Mouse (Mus musculus) heart, embryonic 10.5 days (tissue): ENCODE results near the gene 4921539E11Rik. TPM values are rescaled to one million over a fixed set of nuclear protein-coding genes. Genes with fewer than 3 reads are reported as not detected.
A peak's percentile ranks its signal among the peaks of the same experiment; 100 is the strongest.

ENCODE experiments used
- DNase-seq: peaks from one replicate; pipeline ENCODE4 v3.0.0-alpha.2; 2017; ENCODE audit warnings: low spot score
- H3K27ac ChIP-seq: fragments of 300-500 bp; sonication (generic); 2 replicates; pipeline ENCODE4 v1.5.1; 2016; ENCODE audit warnings: mild to moderate bottlenecking
- H3K27me3 ChIP-seq: fragments of 300-500 bp; sonication (generic); 2 replicates; pipeline ENCODE4 v1.6.1; 2016; ENCODE audit warnings: mild to moderate bottlenecking; ENCODE audit not compliant: poor library complexity, insufficient read depth, severe bottlenecking
- H3K36me3 ChIP-seq: fragments of 300-500 bp; sonication (generic); 2 replicates; pipeline ENCODE4 v1.6.1; 2016; ENCODE audit warnings: mild to moderate bottlenecking, moderate library complexity
- H3K4me1 ChIP-seq: fragments of 300-500 bp; sonication (generic); 2 replicates; pipeline ENCODE4 v1.6.1; 2016; ENCODE audit warnings: mild to moderate bottlenecking
- H3K4me3 ChIP-seq: fragments of 300-500 bp; sonication (generic); 2 replicates; pipeline ENCODE4 v1.5.1; 2016; ENCODE audit warnings: mild to moderate bottlenecking, moderate library complexity
- H3K9me3 ChIP-seq: fragments of 300-500 bp; sonication (generic); 2 replicates; pipeline ENCODE4 v1.6.1; 2016; ENCODE audit warnings: mild to moderate bottlenecking, moderate library complexity
- WGBS: fragments of 180-500 bp; shearing (Covaris S2); methylation state at CpG from one replicate; pipeline ENCODE4 v1.1.7; 2016; 5-methylcytosine and 5-hydroxymethylcytosine counted together
- polyA plus RNA-seq: library from polyadenylated mRNA; unstranded; fragments of >200 nt; fragmentation: Nextera tagmentation; extraction: Ambion mirVana; gene quantifications from 2 replicates; pipeline ENCODE4 v1.2.1, GENCODE M21; 2016

The 4921539E11Rik gene
- polyA plus RNA-seq, 1 experiment from 2014 or later = not detected

- Histone ChIP-seq H3K9me3 (no peaks in the 10 kb centered on the region), H3K4me1 (peaks cover 10% of the 10 kb centered on the region; the same call in 1 of the 2 replicates), H3K27me3 (no peaks in the 10 kb centered on the region), H3K27ac (no peak overlapping the region), H3K4me3 (no peak overlapping the region), H3K36me3 (no peaks in the 10 kb centered on the region)
- DNase-seq = no peak
- WGBS = 85% methylated on average over 6 of the region's 6 CpGs
These were observed 74.6 kb downstream of the 4921539E11Rik start for GRCm38 (mm10) chr4:103216046-103216445.

- Histone ChIP-seq H3K4me1 (peaks cover 8% of the 10 kb centered on the region; the same call in 1 of the 2 replicates), H3K36me3 (0 out of 2 replicates have a peak, but pooled peaks cover 3% of the 10 kb centered on the region), H3K27ac (peak within 1 kb of the TSS; percentile 99), H3K9me3 (no peaks in the 10 kb centered on the region), H3K27me3 (no peaks in the 10 kb centered on the region), H3K4me3 (peak within 1 kb of the TSS; percentile 90)
- peak; percentile 88 for DNase-seq
- WGBS = 4% methylated on average over 69 of the region's 70 CpGs
These were observed 75.5 kb downstream of the 4921539E11Rik start, which contains the start of gene Slc35d1 for GRCm38 (mm10) chr4:103214925-103215820. Gene Slc35d1 (minus strand): TSS chr4:103215164.

- H3K27me3 ChIP-seq = no peaks in the 10 kb centered on the region
- H3K4me3 ChIP-seq = peak overlapping the region; percentile 90
- DNase-seq = peak; percentile 85
- WGBS = 2% methylated on average over 48 of the region's 48 CpGs
- H3K27ac ChIP-seq = peak overlapping the region; percentile 99
- H3K36me3 ChIP-seq = peaks cover 8% of the 10 kb centered on the region; the same call in 1 of the 2 replicates
- H3K4me1 ChIP-seq = peaks cover 8% of the 10 kb centered on the region; the same call in 1 of the 2 replicates
- no peaks in the 10 kb centered on the region for H3K9me3 ChIP-seq
These were observed 76.2 kb downstream of the 4921539E11Rik start for GRCm38 (mm10) chr4:103214498-103214924.

- WGBS = 7% methylated on average over 30 of the region's 30 CpGs
- Histone ChIP-seq H3K27me3 (no peaks in the 10 kb centered on the region), H3K36me3 (peaks cover 13% of the 10 kb centered on the region; the same call in 1 of the 2 replicates), H3K27ac (peak overlapping the region; percentile 99), H3K4me1 (peaks cover 8% of the 10 kb centered on the region; the same call in 1 of the 2 replicates), H3K4me3 (peak overlapping the region; percentile 90), H3K9me3 (no peaks in the 10 kb centered on the region)
- no peak for DNase-seq
These were observed 76.7 kb downstream of the 4921539E11Rik start for GRCm38 (mm10) chr4:103213859-103214497.

- Histone ChIP-seq H3K36me3 (peaks cover 44% of the 10 kb centered on the region), H3K4me3 (no peak overlapping the region), H3K9me3 (no peaks in the 10 kb centered on the region), H3K27me3 (no peaks in the 10 kb centered on the region), H3K4me1 (no peaks in the 10 kb centered on the region), H3K27ac (no peak overlapping the region)
- DNase-seq = no peak
- 91% methylated on average over 1 of the region's 1 CpGs for WGBS
These were observed 82.1 kb downstream of the 4921539E11Rik start for GRCm38 (mm10) chr4:103208553-103208952.

GRCm38 (mm10) chr4:103203646-103204045 lies 87.0 kb downstream of the 4921539E11Rik start:
- Histone ChIP-seq H3K4me3 (no peak overlapping the region), H3K4me1 (no peaks in the 10 kb centered on the region), H3K36me3 (peaks cover 58% of the 10 kb centered on the region), H3K27ac (no peak overlapping the region), H3K27me3 (no peaks in the 10 kb centered on the region), H3K9me3 (no peaks in the 10 kb centered on the region)
- 92% methylated on average over 2 of the region's 2 CpGs for WGBS
- no peak for DNase-seq

GRCm38 (mm10) chr4:103200046-103200445 lies 90.6 kb downstream of the 4921539E11Rik start:
- H3K36me3 ChIP-seq = peaks cover 55% of the 10 kb centered on the region
- no peaks in the 10 kb centered on the region for H3K4me1 ChIP-seq
- H3K9me3 ChIP-seq = no peaks in the 10 kb centered on the region
- H3K4me3 ChIP-seq = no peak overlapping the region
- DNase-seq = no peak
- 83% methylated on average over 1 of the region's 1 CpGs for WGBS
- H3K27ac ChIP-seq = no peak overlapping the region
- no peaks in the 10 kb centered on the region for H3K27me3 ChIP-seq

GRCm38 (mm10) chr4:103199086-103199485 lies 91.6 kb downstream of the 4921539E11Rik start:
- WGBS = 51% methylated on average over 4 of the region's 4 CpGs
- Histone ChIP-seq H3K4me1 (no peaks in the 10 kb centered on the region), H3K27ac (no peak overlapping the region), H3K27me3 (no peaks in the 10 kb centered on the region), H3K9me3 (no peaks in the 10 kb centered on the region), H3K4me3 (no peak overlapping the region), H3K36me3 (peaks cover 51% of the 10 kb centered on the region)
- DNase-seq = no peak

GRCm38 (mm10) chr4:103197401-103197800 lies 93.3 kb downstream of the 4921539E11Rik start:
- WGBS = 83% methylated on average over 8 of the region's 8 CpGs
- H3K4me1 ChIP-seq = no peaks in the 10 kb centered on the region
- H3K27ac ChIP-seq = no peak overlapping the region
- no peak overlapping the region for H3K4me3 ChIP-seq
- no peaks in the 10 kb centered on the region for H3K27me3 ChIP-seq
- H3K9me3 ChIP-seq = peaks cover 1% of the 10 kb centered on the region; the same call in 1 of the 2 replicates
- DNase-seq = no peak
- peaks cover 60% of the 10 kb centered on the region for H3K36me3 ChIP-seq

GRCm38 (mm10) chr4:103192421-103192820 lies 98.2 kb downstream of the 4921539E11Rik start:
- 80% methylated on average over 2 of the region's 2 CpGs for WGBS

GRCm38 (mm10) chr4:103188786-103189640 lies 101.7 kb downstream of the 4921539E11Rik start:
- peaks cover 2% of the 10 kb centered on the region; the same call in 1 of the 2 replicates for H3K9me3 ChIP-seq
- no peak for DNase-seq
- H3K4me1 ChIP-seq = 0 out of 2 replicates have a peak, but pooled peaks cover 16% of the 10 kb centered on the region
- 78% methylated on average over 8 of the region's 8 CpGs for WGBS
- no peak overlapping the region for H3K27ac ChIP-seq
- H3K36me3 ChIP-seq = peaks cover 60% of the 10 kb centered on the region
- no peak overlapping the region for H3K4me3 ChIP-seq
- H3K27me3 ChIP-seq = no peaks in the 10 kb centered on the region

More at GRCm38 (mm10) chr4:103192421-103192820, 98.2 kb downstream of the 4921539E11Rik start:
- no peaks in the 10 kb centered on the region for H3K27me3 ChIP-seq
- H3K4me1 ChIP-seq = 0 out of 2 replicates have a peak, but pooled peaks cover 16% of the 10 kb centered on the region
- H3K36me3 ChIP-seq = peaks cover 63% of the 10 kb centered on the region
- H3K9me3 ChIP-seq = peaks cover 2% of the 10 kb centered on the region; the same call in 1 of the 2 replicates
- DNase-seq = no peak
- H3K4me3 ChIP-seq = no peak overlapping the region
- H3K27ac ChIP-seq = no peak overlapping the region
